Mouse (Mus musculus): Measurements from ENCODE around the gene Hist2h2bb. TPM values are rescaled to one million over a fixed set of nuclear protein-coding genes. Genes with fewer than 3 reads are reported as not detected.
"Not testable (repeated sequence)": the region's sequence is repeated elsewhere in the genome, so short reads cannot be mapped to it uniquely, and the experiment has no call there.

Gene Hist2h2bb
- polyA plus RNA-seq, 1 experiment from 2014 or later, result 17.3 TPM

GRCm38 (mm10) chr3:96237904-96238511, 31.5 kb upstream of the Hist2h2bb start:
- Histone ChIP-seq H3K4me3 (ENCODE audit: low read depth, low read length) (peak overlapping the region; percentile 42), H3K27ac (ENCODE audit: low read depth, low read length) (peak overlapping the region; percentile 84), H3K36me3 (ENCODE audit: control insufficient read depth, insufficient read depth, low read length) (no peaks in the 10 kb centered on the region), H3K4me2 (ENCODE audit: low read depth) (peak overlapping the region; percentile 51), H3K9ac (ENCODE audit: low read length) (peak overlapping the region; percentile 82), H3K4me1 (ENCODE audit: control insufficient read depth, insufficient read depth, low read length) (peaks cover 9% of the 10 kb centered on the region), H3K9me3 (ENCODE audit: control insufficient read depth, low read length) (no peaks in the 10 kb centered on the region), H3K27me3 (ENCODE audit: control insufficient read depth, insufficient read depth, low read length) (no peaks in the 10 kb centered on the region)
- ATAC-seq (ENCODE audit: insufficient read depth, low FRiP score, low TSS enrichment), result no peak
- DNase-seq (ENCODE audit: low spot score), result peak; percentile 49
- WGBS, result 0% methylated on average over 12 of the region's 12 CpGs

GRCm38 (mm10) chr3:96238954-96239793, 30.4 kb upstream of the Hist2h2bb start, which contains the start of gene Hist2h3c2:
TSS of gene Hist2h3c2 (minus strand) at chr3:96239127.
- not testable (repeated sequence) for H3K27me3 ChIP-seq (ENCODE audit: control insufficient read depth, insufficient read depth, low read length); H3K9me3 ChIP-seq (ENCODE audit: control insufficient read depth, low read length); H3K36me3 ChIP-seq (ENCODE audit: control insufficient read depth, insufficient read depth, low read length); DNase-seq (ENCODE audit: low spot score)
- ATAC-seq (ENCODE audit: insufficient read depth, low FRiP score, low TSS enrichment), result peak; percentile 91
- peaks cover 10% of the 10 kb centered on the region for H3K4me1 ChIP-seq (ENCODE audit: control insufficient read depth, insufficient read depth, low read length)
- H3K9ac ChIP-seq (ENCODE audit: low read length), result peak within 1 kb of the TSS; percentile 82
- H3K27ac ChIP-seq (ENCODE audit: low read depth, low read length), result peak within 1 kb of the TSS; percentile 84
- H3K4me3 ChIP-seq (ENCODE audit: low read depth, low read length), result peak within 1 kb of the TSS; percentile 42
- 0% methylated on average over 19 of the region's 68 CpGs for WGBS
- H3K4me2 ChIP-seq (ENCODE audit: low read depth), result peak within 1 kb of the TSS; percentile 51

GRCm38 (mm10) chr3:96239949-96240798, 29.4 kb upstream of the Hist2h2bb start, which contains the start of gene Hist2h2aa2:
TSS of gene Hist2h2aa2 (minus strand) at chr3:96240276.
- Histone ChIP-seq H3K4me2 (ENCODE audit: low read depth) (peak within 1 kb of the TSS; percentile 31), H3K27ac (ENCODE audit: low read depth, low read length) (peak within 1 kb of the TSS; percentile 63), H3K9ac (ENCODE audit: low read length) (peak within 1 kb of the TSS; percentile 20), H3K4me1 (ENCODE audit: control insufficient read depth, insufficient read depth, low read length) (peaks cover 13% of the 10 kb centered on the region), H3K4me3 (ENCODE audit: low read depth, low read length) (peak within 1 kb of the TSS; percentile 13)
- DNase-seq (ENCODE audit: low spot score), result peak; percentile 75
- not testable (repeated sequence) for H3K27me3 ChIP-seq (ENCODE audit: control insufficient read depth, insufficient read depth, low read length); H3K9me3 ChIP-seq (ENCODE audit: control insufficient read depth, low read length); H3K36me3 ChIP-seq (ENCODE audit: control insufficient read depth, insufficient read depth, low read length)
- 5% methylated on average over 25 of the region's 85 CpGs for WGBS
- ATAC-seq (ENCODE audit: insufficient read depth, low FRiP score, low TSS enrichment), result peak; percentile 84

GRCm38 (mm10) chr3:96240799-96241197, 28.8 kb upstream of the Hist2h2bb start:
- Histone ChIP-seq H3K4me3 (ENCODE audit: low read depth, low read length) (no peak overlapping the region), H3K4me2 (ENCODE audit: low read depth) (peak overlapping the region; percentile 31), H3K36me3 (ENCODE audit: control insufficient read depth, insufficient read depth, low read length) (no peaks in the 10 kb centered on the region), H3K9ac (ENCODE audit: low read length) (peak overlapping the region; percentile 20), H3K4me1 (ENCODE audit: control insufficient read depth, insufficient read depth, low read length) (peaks cover 13% of the 10 kb centered on the region), H3K9me3 (ENCODE audit: control insufficient read depth, low read length) (no peaks in the 10 kb centered on the region), H3K27ac (ENCODE audit: low read depth, low read length) (peak overlapping the region; percentile 63), H3K27me3 (ENCODE audit: control insufficient read depth, insufficient read depth, low read length) (no peaks in the 10 kb centered on the region)
- no peak for DNase-seq (ENCODE audit: low spot score)
- WGBS, result 78% methylated on average over 9 of the region's 9 CpGs
- no peak for ATAC-seq (ENCODE audit: insufficient read depth, low FRiP score, low TSS enrichment)

- Histone ChIP-seq H3K36me3 (ENCODE audit: control insufficient read depth, insufficient read depth, low read length) (no peaks in the 10 kb centered on the region), H3K27me3 (ENCODE audit: control insufficient read depth, insufficient read depth, low read length) (no peaks in the 10 kb centered on the region), H3K4me2 (ENCODE audit: low read depth) (peak overlapping the region; percentile 56; the same call in 1 of the 2 replicates), H3K27ac (ENCODE audit: low read depth, low read length) (peak overlapping the region; percentile 86; the same call in 1 of the 2 replicates), H3K9me3 (ENCODE audit: control insufficient read depth, low read length) (no peaks in the 10 kb centered on the region), H3K4me1 (ENCODE audit: control insufficient read depth, insufficient read depth, low read length) (peaks cover 7% of the 10 kb centered on the region; the same call in 1 of the 2 replicates), H3K4me3 (ENCODE audit: low read depth, low read length) (no peak overlapping the region), H3K9ac (ENCODE audit: low read length) (peak overlapping the region; percentile 7; the same call in 1 of the 2 replicates)
- 83% methylated on average over 7 of the region's 7 CpGs for WGBS
- no peak for ATAC-seq (ENCODE audit: insufficient read depth, low FRiP score, low TSS enrichment)
- no peak for DNase-seq (ENCODE audit: low spot score)
These were observed 25.5 kb upstream of the Hist2h2bb start for GRCm38 (mm10) chr3:96243921-96244572.

- H3K27me3 ChIP-seq (ENCODE audit: control insufficient read depth, insufficient read depth, low read length); H3K4me1 ChIP-seq (ENCODE audit: control insufficient read depth, insufficient read depth, low read length); H3K36me3 ChIP-seq (ENCODE audit: control insufficient read depth, insufficient read depth, low read length); H3K9me3 ChIP-seq (ENCODE audit: control insufficient read depth, low read length): not testable (repeated sequence)
- DNase-seq (ENCODE audit: low spot score), result peak; percentile 75
- under 1% methylated on average over 27 of the region's 88 CpGs for WGBS
- ATAC-seq (ENCODE audit: insufficient read depth, low FRiP score, low TSS enrichment), result peak; percentile 82
- Histone ChIP-seq H3K4me2 (ENCODE audit: low read depth) (peak within 1 kb of the TSS; percentile 56), H3K27ac (ENCODE audit: low read depth, low read length) (peak within 1 kb of the TSS; percentile 86), H3K4me3 (ENCODE audit: low read depth, low read length) (peak within 1 kb of the TSS; percentile 38), H3K9ac (ENCODE audit: low read length) (peak within 1 kb of the TSS; percentile 72)
These were observed 24.3 kb upstream of the Hist2h2bb start, which contains the start of gene Hist2h2aa1 for GRCm38 (mm10) chr3:96245003-96245886. TSS of gene Hist2h2aa1 (plus strand) at chr3:96245497.

GRCm38 (mm10) chr3:96246018-96246417, 23.5 kb upstream of the Hist2h2bb start:
- H3K36me3 ChIP-seq (ENCODE audit: control insufficient read depth, insufficient read depth, low read length); DNase-seq (ENCODE audit: low spot score); H3K9ac ChIP-seq (ENCODE audit: low read length); H3K9me3 ChIP-seq (ENCODE audit: control insufficient read depth, low read length); H3K4me2 ChIP-seq (ENCODE audit: low read depth); H3K27me3 ChIP-seq (ENCODE audit: control insufficient read depth, insufficient read depth, low read length); H3K4me1 ChIP-seq (ENCODE audit: control insufficient read depth, insufficient read depth, low read length); H3K27ac ChIP-seq (ENCODE audit: low read depth, low read length): not testable (repeated sequence)
- peak; percentile 21 for ATAC-seq (ENCODE audit: insufficient read depth, low FRiP score, low TSS enrichment)
- WGBS, result 0% methylated on average over 10 of the region's 21 CpGs
- peak overlapping the region; percentile 23; the same call in 1 of the 2 replicates for H3K4me3 ChIP-seq (ENCODE audit: low read depth, low read length)

Measured in neural tube, embryonic 11.5 days (tissue).